8 mouse cellular contexts compared by ENCODE assay signal in genomic region chr2:120977926-120978692, GRCm38 (mm10). TPM values are rescaled to one million over a fixed set of nuclear protein-coding genes. Genes with fewer than 3 reads are reported as not detected.
DNase-seq lines count a peak whose midpoint lies in the region; ATAC-seq and TF ChIP-seq lines count a peak whose summit lies in the region.

No protein-coding gene starts in this region.

- H3K27me3 ChIP-seq in kidney, embryonic 16.5 days (ENCODE audit: insufficient read depth, low read length): no peaks in the 10 kb centered on the region

- TF ChIP-seq CTCF in bone marrow macrophage, adult 2 months (IDR thresholded peaks at IDR 0.05; ENCODE audit: low read depth, low read length): no peak

- H3K4me2 ChIP-seq in kidney, embryonic 16.5 days (replicated peaks; ENCODE audit: low read depth, low read length): peak overlapping the region; percentile 92

- peak overlapping the region; percentile 88; the same call in 1 of the 2 replicates for H3K9ac ChIP-seq in kidney, embryonic 16.5 days (replicated peaks; ENCODE audit: low read length)

- no peaks in the 10 kb centered on the region for H3K36me3 ChIP-seq in kidney, embryonic 16.5 days (ENCODE audit: insufficient read depth, low read length)

- DNase-seq in kidney, adult 8-10 months: no peak
- DNase-seq in induced T-regulatory cell, adult 2 months (ENCODE audit: low read depth): peak; percentile 57
- DNase-seq in naive thymus-derived CD4-positive, alpha-beta T cell, adult 2 months (ENCODE audit: low read depth): peak; percentile 49
- no peak for DNase-seq in retina, embryonic 14.5 days (ENCODE audit: low spot score)
- DNase-seq in gastrocnemius, adult 8-10 months (ENCODE audit: low spot score in 2 of 2): no peak
- DNase-seq in left cerebral cortex, postnatal 10 days (ENCODE audit: extremely low spot score in 1 of 2, low spot score in 2 of 2): no peak

- H3K4me1 ChIP-seq in kidney, embryonic 16.5 days (ENCODE audit: insufficient read depth, low read length): peaks cover 3% of the 10 kb centered on the region; the same call in 1 of the 2 replicates
- peaks cover 4% of the 10 kb centered on the region; the same call in 1 of the 2 replicates for H3K4me1 ChIP-seq in bone marrow macrophage, adult 2 months (ENCODE audit: control insufficient read depth, insufficient read depth, low read length)

- peak overlapping the region; percentile 81 for H3K4me3 ChIP-seq in kidney, embryonic 16.5 days (ENCODE audit: low read length)
- H3K4me3 ChIP-seq in bone marrow macrophage, adult 2 months (ENCODE audit: insufficient read depth, low read length): peak overlapping the region; percentile 80

- no peaks in the 10 kb centered on the region for H3K9me3 ChIP-seq in kidney, embryonic 16.5 days (ENCODE audit: low read length)

- WGBS in kidney, embryonic 16.5 days: 78% methylated on average over 8 of the region's 8 CpGs

- no peak for TF ChIP-seq POLR2A in bone marrow macrophage, adult 2 months (IDR thresholded peaks at IDR 0.05; ENCODE audit: borderline replicate concordance, low read depth, low read length)

- H3K27ac ChIP-seq in kidney, embryonic 16.5 days (ENCODE audit: low read length): no peak overlapping the region
- no peak overlapping the region for H3K27ac ChIP-seq in bone marrow macrophage, adult 2 months (ENCODE audit: insufficient read depth, low read depth, low read length)

- intact Hi-C loops in left cerebral cortex, postnatal 10 days (cut with DNase I): no loop called here

- ATAC-seq in kidney, embryonic 16.5 days (ENCODE audit: low FRiP score, low TSS enrichment): no peak

RNA-seq across cellular contexts. Expression of gene Tmem62, which starts 1.3 kb away (rescaled TPM):
- 5.3 and 5.8 TPM in 2 replicates for polyA plus RNA-seq in kidney, embryonic 16.5 days (2015; fragmentation: Nextera tagmentation; extraction: Ambion mirVana)
- polyA plus RNA-seq in bone marrow macrophage, adult 2 months (2012; ENCODE audit: insufficient read depth, insufficient read length, missing spikeins): 7.2 and 11.4 TPM in 2 replicates
- 1 to 10 TPM; 2.9 to 4.0 (median 3.2) TPM for total RNA-seq in gastrocnemius, adult 8-10 months (2022)
- 10 to 100 TPM; 20.6 to 24.9 TPM for total RNA-seq in left cerebral cortex, postnatal 10 days (2021)

RNA-seq across cellular contexts. Expression of gene Ubr1, which starts 7.6 kb away (rescaled TPM):
- polyA plus RNA-seq in kidney, embryonic 16.5 days (2015; fragmentation: Nextera tagmentation; extraction: Ambion mirVana): 27.3 and 31.0 TPM in 2 replicates
- 11.2 and 14.9 TPM in 2 replicates for polyA plus RNA-seq in bone marrow macrophage, adult 2 months (2012; ENCODE audit: insufficient read depth, insufficient read length, missing spikeins)
- total RNA-seq in gastrocnemius, adult 8-10 months (2022): 10 to 100 TPM; 27.4 to 31.5 (median 29.6) TPM
- 10 to 100 TPM; 40.9 to 42.3 TPM for total RNA-seq in left cerebral cortex, postnatal 10 days (2021)

RNA-seq across cellular contexts. Expression of gene Ccndbp1, which starts 30.1 kb away (rescaled TPM):
- polyA plus RNA-seq in kidney, embryonic 16.5 days (2015; fragmentation: Nextera tagmentation; extraction: Ambion mirVana): 49.3 and 55.6 TPM in 2 replicates
- 69.8 and 70.8 TPM in 2 replicates for polyA plus RNA-seq in bone marrow macrophage, adult 2 months (2012; ENCODE audit: insufficient read depth, insufficient read length, missing spikeins)
- 10 to 100 TPM; 26.9 to 41.5 (median 37.5) TPM for total RNA-seq in gastrocnemius, adult 8-10 months (2022)
- total RNA-seq in left cerebral cortex, postnatal 10 days (2021): 10 to 100 TPM; 57.1 to 59.1 TPM

RNA-seq across cellular contexts. Expression of gene Epb42, which starts 58.8 kb away (rescaled TPM):
- 0.80 and 1.9 TPM in 2 replicates for polyA plus RNA-seq in kidney, embryonic 16.5 days (2015; fragmentation: Nextera tagmentation; extraction: Ambion mirVana)
- not detected in 2 replicates for polyA plus RNA-seq in bone marrow macrophage, adult 2 months (2012; ENCODE audit: insufficient read depth, insufficient read length, missing spikeins)
- total RNA-seq in gastrocnemius, adult 8-10 months (2022): not detected
- total RNA-seq in left cerebral cortex, postnatal 10 days (2021): not detected

Comparison
In these comparisons a context has a peak if more than half of its experiments do, and no peak if none do; other contexts are left out.
1. DNase-seq: peak in induced T-regulatory cell, adult 2 months (single experiment) and naive thymus-derived CD4-positive, alpha-beta T cell, adult 2 months (single experiment); none in kidney, adult 8-10 months (0 of 2), retina, embryonic 14.5 days (single experiment), gastrocnemius, adult 8-10 months (0 of 2) and left cerebral cortex, postnatal 10 days (0 of 2).
2. RNA of gene Tmem62, which starts 1.3 kb away (total RNA-seq): 20.6 to 24.9 TPM in left cerebral cortex, postnatal 10 days; 2.9 to 4.0 TPM in gastrocnemius, adult 8-10 months; every median in the first group is over 4 times any median in the second.